Mouse (Mus musculus): Measurements from ENCODE around the gene Fopnl.

DNA sequence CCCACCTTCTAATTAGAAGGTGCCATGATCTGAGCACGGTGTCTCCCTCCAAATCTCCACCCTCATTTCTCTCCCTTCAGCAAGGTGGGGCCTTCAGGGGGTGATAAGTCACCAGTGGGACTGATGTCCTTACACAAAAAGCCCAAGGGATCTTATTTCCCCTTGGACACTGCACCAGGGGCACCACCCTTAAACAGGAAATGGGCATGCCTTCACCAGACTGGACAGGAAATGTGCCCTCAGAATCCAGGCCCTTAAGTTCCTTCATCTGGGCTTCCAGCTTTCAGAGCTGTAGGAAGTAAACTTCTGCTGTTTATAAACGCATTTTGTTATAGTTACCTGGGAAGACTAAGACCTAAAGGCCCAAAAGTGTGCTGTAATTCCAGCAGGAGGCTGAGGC lies 52.7 kb downstream of the Fopnl start:
- no peak for TF ChIP-seq POLR2A (IDR thresholded peaks at IDR 0.05; ENCODE audit: extremely low read depth, insufficient read depth, low read length)
- no peak for TF ChIP-seq CTCF (IDR thresholded peaks at IDR 0.05; ENCODE audit: extremely low read depth, insufficient read depth, low read length)

Measured in cortical plate, adult 2 months (tissue).